Mouse (Mus musculus) CH12F3 (cell line): ENCODE results near the gene Gm15023.
"Not testable (repeated sequence)": the region's sequence is repeated elsewhere in the genome, so short reads cannot be mapped to it uniquely, and the experiment has no call there.

Experiments used
- in situ Hi-C: fragments of 300-500 bp; cut with MboI; formaldehyde crosslinking; loops from 2 replicates; pipeline ENCODE4 v1.14.3; 2020; ENCODE audit warnings: low sequenced_read_pairs

Gene Gm15023

DNA sequence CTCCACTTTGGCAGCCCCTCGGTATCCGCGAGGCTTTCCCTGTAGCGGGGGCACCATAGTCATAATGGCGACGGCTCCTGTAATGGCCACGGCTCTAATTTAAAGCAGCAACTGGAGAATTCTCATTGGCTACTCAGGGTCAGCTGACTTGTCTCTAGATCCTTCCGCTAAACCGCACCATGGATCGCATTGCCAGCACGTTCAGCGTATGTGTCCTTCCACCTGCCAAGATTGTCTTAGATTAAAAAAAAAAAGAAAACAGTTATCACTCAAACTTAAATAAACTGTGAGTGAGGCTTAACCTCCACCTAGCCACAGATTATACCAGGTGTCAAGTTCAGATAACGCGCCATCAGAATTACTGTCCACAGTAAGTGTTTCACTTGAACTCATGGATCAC is at the start of gene Gm15023:
Gene Gm15023 (minus strand): TSS at position 101 of the 400 bp plus-strand sequence.
- in situ Hi-C loops: not testable (repeated sequence)

DNA sequence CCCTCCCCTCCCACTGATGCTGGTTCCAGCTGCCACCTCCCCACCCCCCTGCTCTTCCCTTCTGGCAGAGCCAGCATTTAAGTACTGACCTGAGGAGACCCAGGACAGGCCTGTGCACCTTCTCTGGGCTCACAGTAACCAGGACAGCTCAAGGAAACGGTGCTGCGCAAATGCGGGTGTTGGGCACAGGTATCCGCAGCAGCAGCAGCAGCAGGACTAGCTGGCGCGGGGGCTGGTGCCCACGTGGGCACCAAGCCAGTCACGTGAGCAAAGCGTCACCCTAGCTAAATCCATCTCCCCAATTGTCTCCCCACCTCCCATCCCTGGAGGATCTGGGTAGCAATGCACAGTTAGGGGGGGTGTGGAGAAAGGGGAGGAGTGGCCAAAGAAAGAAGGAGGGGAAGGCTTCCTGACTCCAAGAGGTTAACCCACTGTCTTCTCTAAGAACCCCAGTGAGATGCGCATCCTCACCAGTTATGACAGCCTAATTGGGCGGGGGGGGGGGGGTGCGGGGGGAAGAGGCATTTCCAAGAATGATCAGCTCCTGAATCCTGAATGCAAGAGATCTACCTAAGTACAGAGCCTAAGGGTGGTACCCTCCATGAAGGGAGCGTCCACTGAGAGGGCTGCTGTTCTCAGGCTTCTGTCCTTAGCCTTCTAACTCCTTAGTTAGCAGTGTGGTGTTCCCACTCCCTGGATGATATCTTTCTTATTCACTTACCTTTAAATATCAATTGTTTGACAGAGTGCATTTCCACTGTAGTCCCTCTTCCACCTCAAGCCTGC is 33.2 kb upstream of the Gm15023 start, which contains the start of gene Tceal6:
Gene Tceal6 (minus strand): TSS at position 252 of the 786 bp plus-strand sequence.
- in situ Hi-C loops: no loop called here

DNA sequence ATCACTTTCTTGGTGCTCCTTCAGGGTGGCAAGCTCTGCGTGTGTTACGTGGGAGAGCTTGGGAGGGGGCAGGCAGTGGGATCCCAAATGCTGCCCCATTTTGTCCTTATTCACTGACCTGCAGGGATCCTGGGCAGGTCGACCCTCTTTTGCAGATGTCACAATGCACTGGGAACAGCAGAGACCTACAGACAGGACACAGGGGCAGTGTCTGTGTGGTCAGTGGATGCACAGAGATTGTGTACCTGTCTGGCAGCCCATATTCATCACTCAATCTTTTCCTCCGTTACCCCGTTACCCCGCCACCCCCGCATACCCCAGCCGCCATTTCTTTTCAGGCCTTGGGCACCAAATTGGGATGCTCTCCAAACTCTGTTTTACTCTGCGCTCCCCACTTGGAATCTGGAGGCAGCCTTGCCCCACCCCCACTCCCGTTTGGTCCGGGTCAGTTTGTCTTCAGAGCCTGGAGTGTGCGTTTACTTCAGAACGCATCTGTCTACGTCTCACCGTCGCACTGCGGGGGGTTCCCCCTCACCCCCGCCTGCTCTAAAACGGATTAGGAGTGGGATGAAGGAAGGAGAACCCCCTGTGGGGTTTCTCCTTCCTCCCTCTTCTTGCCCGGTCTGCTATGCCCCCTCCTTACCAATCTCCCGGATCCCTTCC is 32.5 kb upstream of the Gm15023 start:
- in situ Hi-C loops: not testable (repeated sequence)

DNA sequence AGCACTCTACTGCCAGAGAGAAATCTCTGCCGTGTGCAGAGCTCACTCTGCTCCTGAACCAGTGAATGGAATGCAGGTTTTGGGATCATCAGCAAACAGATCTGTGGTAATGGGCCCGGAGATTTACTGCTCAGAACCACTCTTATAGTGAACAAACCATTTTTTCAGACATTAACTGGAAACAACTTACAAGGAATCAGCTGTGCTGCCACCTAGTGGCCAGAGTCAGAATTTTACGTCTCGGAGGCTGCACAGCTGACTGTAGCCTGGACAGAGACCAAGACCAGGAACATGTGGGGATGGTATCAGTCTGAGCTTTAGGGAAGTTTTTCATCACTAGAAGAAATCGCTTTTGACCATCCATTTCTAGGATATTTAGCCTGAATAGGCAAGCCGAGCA is 12.5 kb upstream of the Gm15023 start:
- in situ Hi-C loops: not testable (repeated sequence)

DNA sequence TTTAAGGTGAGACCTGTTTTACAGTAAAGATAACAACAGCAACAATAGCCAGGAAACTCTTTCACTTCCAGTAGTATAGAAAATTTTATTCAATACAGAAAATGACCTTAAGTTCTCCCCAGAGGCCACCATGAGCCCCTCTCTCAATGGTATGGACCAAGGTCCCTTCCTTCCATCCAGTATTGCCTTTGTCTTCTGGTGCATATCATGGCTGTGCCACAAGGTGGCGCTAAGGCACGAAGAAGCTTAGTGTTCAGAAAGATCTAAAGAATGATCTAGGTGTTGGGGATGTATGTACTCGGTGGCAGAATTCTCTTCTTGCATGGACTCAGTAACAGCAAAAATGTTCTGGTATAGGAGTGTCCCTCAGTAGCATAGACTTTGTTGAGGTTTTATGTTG is 11.2 kb upstream of the Gm15023 start:
- in situ Hi-C loops: not testable (repeated sequence)
